Mouse (Mus musculus) forebrain, embryonic 12.5 days (tissue): ENCODE results near the gene Tmco3. TPM values are rescaled to one million over a fixed set of nuclear protein-coding genes. Genes with fewer than 3 reads are reported as not detected.

Source experiments
- ATAC-seq: fragments of 200-750 bp; cut with Nextera tagmentation; 2 replicates; pipeline ENCODE4 v1.8.0; 2017; ENCODE audit warnings: moderate TSS enrichment; ENCODE audit not compliant: low FRiP score
- H3K27ac ChIP-seq: fragments of 300-500 bp; sonication (generic); 2 replicates; pipeline ENCODE4 v1.5.1; 2016; ENCODE audit warnings: mild to moderate bottlenecking
- H3K27me3 ChIP-seq: fragments of 300-500 bp; sonication (generic); 2 replicates; pipeline ENCODE4 v1.6.1; 2016; ENCODE audit warnings: mild to moderate bottlenecking
- H3K36me3 ChIP-seq: fragments of 300-500 bp; sonication (generic); replicated peaks from 2 replicates; pipeline ENCODE4 v1.6.1; 2016; ENCODE audit warnings: mild to moderate bottlenecking
- H3K4me1 ChIP-seq: fragments of 300-500 bp; sonication (generic); 2 replicates; pipeline ENCODE4 v1.6.1; 2016
- H3K4me2 ChIP-seq: fragments of 300-500 bp; sonication (generic); 2 replicates; pipeline ENCODE4 v1.6.1; 2016; ENCODE audit warnings: mild to moderate bottlenecking, moderate library complexity
- H3K4me3 ChIP-seq: fragments of 300-500 bp; sonication (generic); replicated peaks from 2 replicates; pipeline ENCODE4 v1.5.1; 2016; ENCODE audit warnings: mild to moderate bottlenecking
- H3K9ac ChIP-seq: fragments of 300-500 bp; sonication (generic); 2 replicates; pipeline ENCODE4 v1.6.1; 2016; ENCODE audit warnings: mild to moderate bottlenecking
- H3K9me3 ChIP-seq: fragments of 300-500 bp; sonication (generic); 2 replicates; pipeline ENCODE4 v1.6.1; 2016
- WGBS: fragments of 180-500 bp; shearing (Covaris S2); methylation state at CpG from one replicate; pipeline ENCODE4 v1.1.7; 2016; 5-methylcytosine and 5-hydroxymethylcytosine counted together
- polyA plus RNA-seq: library from polyadenylated mRNA; unstranded; fragments of >200 nt; fragmentation: Nextera tagmentation; extraction: Ambion mirVana; gene quantifications from 2 replicates; pipeline ENCODE4 v1.2.1, GENCODE M21; 2016

Gene Tmco3
- polyA plus RNA-seq, 1 experiment from 2014 or later: 45.8 TPM

DNA sequence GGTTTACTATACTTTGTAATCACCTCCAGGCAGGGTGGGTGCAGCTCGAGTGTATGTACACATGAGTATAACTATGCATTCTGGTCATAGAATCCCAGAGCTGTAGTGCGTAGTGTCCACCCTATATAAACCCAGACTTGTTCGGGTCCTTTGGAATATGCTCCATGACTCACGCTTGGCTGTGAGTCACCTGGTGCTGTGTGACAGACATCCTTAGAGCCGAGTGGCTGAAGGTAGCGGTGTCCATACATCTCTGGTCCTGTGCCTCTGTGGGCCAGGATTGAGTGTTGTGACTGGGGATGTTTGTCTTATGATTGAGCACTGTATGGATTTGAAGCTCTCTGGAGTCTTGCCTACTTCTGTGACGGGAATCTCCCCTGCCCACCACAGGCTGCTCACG lies 64.6 kb downstream of the Tmco3 start:
- Histone ChIP-seq H3K4me2 (no peak overlapping the region), H3K27me3 (no peaks in the 10 kb centered on the region), H3K27ac (no peak overlapping the region), H3K4me1 (no peaks in the 10 kb centered on the region), H3K9ac (0 out of 2 replicates have a peak overlapping the region, but pooled peaks have one; percentile 12), H3K36me3 (peaks cover 99% of the 10 kb centered on the region), H3K4me3 (no peak overlapping the region), H3K9me3 (no peaks in the 10 kb centered on the region)
- no peak for ATAC-seq
- WGBS: 91% methylated on average over 8 of the region's 8 CpGs

DNA sequence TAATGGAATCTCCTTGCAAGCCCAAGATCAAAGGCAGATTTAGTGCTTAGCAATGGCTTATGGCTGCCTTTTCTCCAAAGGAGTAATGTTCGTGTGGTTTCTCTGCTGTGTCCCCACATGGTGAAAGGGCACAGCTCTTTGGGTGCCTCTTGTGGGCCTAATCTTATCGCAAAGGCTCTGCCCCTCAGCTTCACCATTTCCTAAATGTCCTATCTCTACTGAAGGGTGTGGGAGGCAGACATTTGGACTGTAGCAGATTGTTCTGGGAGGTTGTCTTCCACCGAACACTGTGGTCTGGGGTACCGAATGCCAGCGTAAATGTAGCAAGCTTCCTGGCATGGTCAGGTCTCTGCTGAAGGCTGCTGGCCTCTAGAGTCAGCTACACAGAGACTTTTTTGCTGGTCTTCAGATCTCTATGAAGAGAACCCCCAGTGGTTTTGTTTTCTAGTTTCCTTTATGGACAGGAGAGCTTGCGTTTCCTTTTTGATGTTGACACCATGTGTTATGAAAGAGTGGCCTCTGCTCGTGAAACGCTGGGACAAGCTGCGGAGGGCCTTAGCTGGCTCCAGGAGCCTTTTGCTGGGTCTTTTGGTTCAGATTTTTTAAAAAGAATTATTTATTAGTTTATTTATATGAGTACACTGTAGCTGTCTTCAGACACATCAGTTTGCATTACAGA lies 65.3 kb downstream of the Tmco3 start:
- ATAC-seq: no peak
- H3K4me2 ChIP-seq: no peak overlapping the region
- H3K27ac ChIP-seq: no peak overlapping the region
- H3K9ac ChIP-seq: no peak overlapping the region
- WGBS: 78% methylated on average over 9 of the region's 9 CpGs
- H3K4me1 ChIP-seq: no peaks in the 10 kb centered on the region
- no peaks in the 10 kb centered on the region for H3K9me3 ChIP-seq
- no peak overlapping the region for H3K4me3 ChIP-seq
- peaks cover 99% of the 10 kb centered on the region for H3K36me3 ChIP-seq
- H3K27me3 ChIP-seq: no peaks in the 10 kb centered on the region

DNA sequence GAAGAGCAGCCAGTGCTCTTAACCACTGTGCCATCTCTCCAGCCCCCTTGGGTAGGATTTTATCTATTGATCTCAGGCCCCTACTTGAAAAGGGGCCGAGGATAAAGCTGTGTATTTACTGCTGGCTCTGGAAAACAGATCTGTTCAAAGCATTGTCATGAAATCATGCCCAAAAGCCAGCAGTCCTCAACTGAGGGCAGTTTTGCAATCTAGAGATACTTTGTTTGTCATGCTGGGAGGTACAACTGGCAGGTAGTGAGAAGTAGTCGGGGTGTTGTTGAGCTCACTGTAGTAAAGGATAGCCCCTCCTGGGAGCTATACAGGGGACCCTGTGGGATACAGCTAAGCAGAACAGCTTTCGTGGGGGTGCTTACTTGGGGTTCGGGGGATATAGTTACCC lies 65.9 kb downstream of the Tmco3 start:
- Histone ChIP-seq H3K36me3 (peaks cover 99% of the 10 kb centered on the region), H3K4me2 (no peak overlapping the region), H3K9me3 (no peaks in the 10 kb centered on the region), H3K27me3 (no peaks in the 10 kb centered on the region), H3K27ac (no peak overlapping the region), H3K9ac (no peak overlapping the region), H3K4me1 (no peaks in the 10 kb centered on the region), H3K4me3 (no peak overlapping the region)
- ATAC-seq: no peak
- 88% methylated on average over 4 of the region's 4 CpGs for WGBS

DNA sequence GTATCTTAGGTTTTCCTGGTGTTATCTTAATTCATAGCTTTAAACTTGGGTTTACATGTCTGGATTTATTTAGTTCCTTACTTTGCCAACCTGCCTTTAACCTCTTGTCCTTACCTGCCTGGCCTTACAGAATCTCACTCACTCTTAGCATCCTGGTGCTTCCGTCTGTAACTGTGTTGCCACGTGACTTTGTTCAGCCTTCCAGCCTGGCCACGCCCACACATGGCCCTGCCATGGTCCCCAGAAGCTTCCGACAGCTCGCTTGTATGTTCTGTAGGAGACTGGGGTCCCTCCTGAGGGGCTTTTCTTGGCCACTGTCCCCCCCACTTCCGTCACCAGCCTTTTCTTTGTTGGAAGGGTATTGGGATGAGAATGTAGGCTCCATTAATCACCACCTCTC lies 68.2 kb downstream of the Tmco3 start:
- Histone ChIP-seq H3K27ac (no peak overlapping the region), H3K36me3 (peaks cover 99% of the 10 kb centered on the region), H3K9me3 (no peaks in the 10 kb centered on the region), H3K4me3 (no peak overlapping the region), H3K9ac (no peak overlapping the region), H3K27me3 (no peaks in the 10 kb centered on the region), H3K4me2 (no peak overlapping the region), H3K4me1 (no peaks in the 10 kb centered on the region)
- no peak for ATAC-seq
- WGBS: 87% methylated on average over 6 of the region's 6 CpGs

DNA sequence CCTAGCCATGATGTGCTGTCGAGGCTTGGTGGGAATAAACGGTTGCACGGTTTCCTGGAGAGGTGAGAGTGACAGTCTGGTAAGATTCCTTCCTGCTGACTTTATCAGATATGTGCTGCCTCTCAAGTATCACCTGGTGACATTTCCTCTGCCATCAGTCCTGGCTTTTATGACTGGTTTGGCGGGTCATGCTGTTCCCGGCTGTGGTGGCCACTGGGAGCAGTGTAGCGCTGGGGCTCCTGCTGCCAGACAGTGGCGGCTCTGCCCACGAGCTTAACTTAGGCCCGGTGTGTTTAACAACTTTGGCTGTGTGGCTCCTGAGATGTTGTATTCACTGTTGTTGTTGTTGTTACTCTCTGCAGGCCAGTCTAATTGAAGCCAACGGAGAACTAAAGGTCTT lies 68.7 kb downstream of the Tmco3 start:
- no peak overlapping the region for H3K27ac ChIP-seq
- 0 out of 2 replicates have a peak, but pooled peaks cover 4% of the 10 kb centered on the region for H3K9me3 ChIP-seq
- no peak overlapping the region for H3K9ac ChIP-seq
- 84% methylated on average over 10 of the region's 10 CpGs for WGBS
- H3K27me3 ChIP-seq: no peaks in the 10 kb centered on the region
- H3K4me3 ChIP-seq: no peak overlapping the region
- ATAC-seq: no peak
- peaks cover 99% of the 10 kb centered on the region for H3K36me3 ChIP-seq
- no peaks in the 10 kb centered on the region for H3K4me1 ChIP-seq
- no peak overlapping the region for H3K4me2 ChIP-seq

DNA sequence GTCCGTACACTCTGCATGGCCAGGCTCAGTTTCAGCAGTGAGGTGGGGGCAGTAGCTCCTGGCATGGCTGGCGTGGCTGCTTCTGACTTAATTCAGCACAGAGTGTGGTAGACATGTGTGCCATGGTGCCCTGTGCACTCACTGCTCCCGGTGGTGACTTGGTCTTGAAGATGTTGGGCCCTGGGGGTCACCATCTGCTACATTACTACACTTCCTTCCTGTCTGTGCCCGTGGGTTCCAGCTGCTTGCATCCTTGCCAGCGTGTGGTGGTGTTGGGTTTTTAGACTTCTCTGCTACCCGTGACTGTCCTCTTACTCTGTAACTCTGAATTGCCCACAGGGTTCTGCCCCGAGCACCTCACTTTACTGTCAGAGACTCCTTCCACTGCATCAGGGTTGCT lies 72.2 kb downstream of the Tmco3 start:
- Histone ChIP-seq H3K27me3 (no peaks in the 10 kb centered on the region), H3K27ac (no peak overlapping the region), H3K9ac (no peak overlapping the region), H3K36me3 (peaks cover 96% of the 10 kb centered on the region), H3K4me2 (no peak overlapping the region), H3K4me1 (no peaks in the 10 kb centered on the region), H3K9me3 (0 out of 2 replicates have a peak, but pooled peaks cover 6% of the 10 kb centered on the region), H3K4me3 (no peak overlapping the region)
- 94% methylated on average over 7 of the region's 7 CpGs for WGBS
- ATAC-seq: no peak

DNA sequence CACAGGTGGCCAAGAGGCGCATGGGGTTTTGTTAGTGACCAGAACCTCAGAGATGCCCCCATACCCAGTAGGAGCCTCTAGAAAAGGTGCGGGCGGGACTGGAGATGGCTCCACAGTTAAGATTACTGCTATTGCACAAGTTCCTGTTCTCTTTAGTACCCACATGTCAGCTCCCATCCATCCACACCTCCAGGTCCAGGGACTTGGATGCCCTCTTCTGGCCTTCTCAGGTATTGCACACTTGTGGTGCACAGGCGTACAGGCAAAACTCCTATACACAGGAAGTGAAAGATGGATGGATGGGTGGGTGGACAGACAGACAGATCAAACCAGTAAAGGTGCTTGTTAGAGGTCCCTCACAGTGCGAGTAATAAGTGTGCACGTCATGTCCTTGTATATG lies 73.9 kb downstream of the Tmco3 start:
- no peak overlapping the region for H3K27ac ChIP-seq
- no peak overlapping the region for H3K4me3 ChIP-seq
- WGBS: 95% methylated on average over 6 of the region's 6 CpGs
- H3K36me3 ChIP-seq: peaks cover 96% of the 10 kb centered on the region
- no peaks in the 10 kb centered on the region for H3K27me3 ChIP-seq
- H3K9ac ChIP-seq: no peak overlapping the region
- no peak overlapping the region for H3K4me2 ChIP-seq
- H3K4me1 ChIP-seq: no peaks in the 10 kb centered on the region
- 0 out of 2 replicates have a peak, but pooled peaks cover 6% of the 10 kb centered on the region for H3K9me3 ChIP-seq
- ATAC-seq: no peak

Other genes with a start within 250 kb of the Tmco3 start
- 0.67 and 0.92 TPM in 2 replicates for gene Proz, start 227.3 kb upstream of the Tmco3 start, polyA plus RNA-seq
- 57.7 and 60.0 TPM in 2 replicates for gene Pcid2, start 182.7 kb upstream of the Tmco3 start, polyA plus RNA-seq
- gene Cul4a, start 182.6 kb upstream of the Tmco3 start, polyA plus RNA-seq: 84.0 and 86.8 TPM in 2 replicates
- gene Lamp1, start 129.0 kb upstream of the Tmco3 start, polyA plus RNA-seq: 207 and 213 TPM in 2 replicates
- gene Grtp1, start 87.6 kb upstream of the Tmco3 start, polyA plus RNA-seq: 19.3 and 19.9 TPM in 2 replicates
- gene Adprhl1, start 34.0 kb upstream of the Tmco3 start, polyA plus RNA-seq: 0.13 TPM in 1 of 2 replicates, not detected in the other
- gene Dcun1d2, start 59 bp upstream of the Tmco3 start, polyA plus RNA-seq: 32.4 and 33.1 TPM in 2 replicates
- gene Tfdp1, start 50.6 kb downstream of the Tmco3 start, polyA plus RNA-seq: 200 and 203 TPM in 2 replicates
- not detected in 2 replicates for gene Atp4b, start 108.6 kb downstream of the Tmco3 start, polyA plus RNA-seq
- gene Grk1, start 116.9 kb downstream of the Tmco3 start, polyA plus RNA-seq: 0.03 and 0.04 TPM in 2 replicates
- gene Tmem255b, start 147.0 kb downstream of the Tmco3 start, polyA plus RNA-seq: 0.27 TPM in 1 of 2 replicates, not detected in the other
- gene Gas6, start 206.3 kb downstream of the Tmco3 start, polyA plus RNA-seq: 10.0 and 13.9 TPM in 2 replicates